Mouse (Mus musculus) WW6 (cell line): ENCODE data around the gene Clstn1.
"Not testable (repeated sequence)": the region's sequence is repeated elsewhere in the genome, so short reads cannot be mapped to it uniquely, and the experiment has no call there.

Experiments
- DNase-seq: peaks from one replicate; pipeline ENCODE4 v3.0.0-alpha.2; 2013; ENCODE audit warnings: low read depth, low spot score

Gene Clstn1

DNA sequence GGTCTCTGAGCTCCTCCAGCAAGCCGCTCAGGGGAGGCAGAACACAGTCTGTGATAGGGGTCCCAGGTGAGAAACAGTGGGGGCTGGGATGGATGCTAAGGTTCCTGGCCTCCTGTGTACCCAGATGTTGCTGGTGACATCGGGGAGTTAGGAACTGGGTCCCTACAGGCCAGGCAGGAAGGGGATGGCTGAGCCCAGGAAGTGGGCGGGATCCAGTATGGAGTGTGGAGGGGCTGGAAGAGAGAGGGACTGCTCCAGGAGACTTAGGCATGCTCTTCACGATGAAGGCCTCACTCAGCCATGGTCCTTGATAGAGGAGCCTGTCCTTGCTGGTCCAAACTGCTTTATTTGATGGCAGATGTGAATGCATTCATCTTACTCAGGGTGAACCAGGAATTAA is 13.9 kb downstream of the Clstn1 start:
- no peak for DNase-seq

DNA sequence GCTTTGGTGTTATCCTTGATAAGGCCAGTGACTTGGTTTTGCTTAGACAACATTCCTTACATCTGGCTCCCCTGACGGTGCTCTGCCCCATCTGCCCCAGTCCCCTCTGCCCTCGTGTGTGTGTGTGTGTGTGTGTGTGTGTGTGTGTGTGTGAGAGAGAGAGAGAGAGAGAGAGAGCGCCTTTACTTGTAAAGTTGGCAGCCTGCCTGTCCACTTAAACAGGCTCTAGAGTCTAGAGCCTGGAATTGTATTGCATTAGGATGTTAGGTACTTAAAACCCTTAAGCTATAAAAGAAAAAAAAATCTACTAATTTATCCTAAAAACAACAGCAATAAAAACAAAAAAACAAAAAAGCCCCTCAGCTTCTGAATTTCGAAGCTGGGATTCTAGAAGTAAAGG is 15.2 kb downstream of the Clstn1 start:
- DNase-seq, result no peak

DNA sequence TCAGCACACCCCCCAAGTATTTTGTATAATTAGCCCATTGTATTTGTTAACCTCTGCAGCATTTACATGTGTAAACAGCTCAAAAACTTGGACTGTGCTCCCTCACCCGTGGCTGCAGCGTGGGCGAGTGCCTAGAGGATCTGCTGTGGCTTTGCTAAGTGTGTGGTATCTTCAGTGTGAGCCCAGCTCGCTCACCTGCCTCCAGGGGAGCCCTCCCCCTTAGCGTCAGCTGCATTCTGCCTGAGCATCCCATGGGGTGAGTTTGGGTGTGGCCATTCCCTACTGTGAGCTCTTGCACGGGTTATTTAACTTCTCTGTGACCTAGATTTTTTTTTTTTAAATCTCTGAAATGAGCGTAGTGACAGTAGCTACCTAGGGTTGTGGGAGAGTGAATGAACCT is 16.0 kb downstream of the Clstn1 start:
- DNase-seq, result no peak

DNA sequence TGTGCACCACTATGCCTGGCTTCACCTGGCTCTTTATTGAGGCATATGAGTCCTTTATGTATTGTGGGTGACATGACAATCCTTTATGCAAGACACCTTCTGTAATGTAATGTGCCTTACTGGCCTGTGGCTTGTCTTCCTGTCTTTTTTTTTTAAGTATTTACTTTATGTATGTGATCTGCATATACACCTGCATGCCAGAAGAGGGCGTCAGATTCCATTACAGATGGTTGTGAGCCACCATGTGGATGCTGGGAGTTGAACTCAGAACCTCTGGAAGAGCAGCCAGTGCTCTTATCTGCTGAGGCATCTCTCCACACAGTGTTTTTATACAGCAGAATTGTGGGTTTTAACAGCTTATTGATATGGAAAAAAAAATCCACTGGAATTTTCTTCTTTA is 17.6 kb downstream of the Clstn1 start:
- no peak for DNase-seq

DNA sequence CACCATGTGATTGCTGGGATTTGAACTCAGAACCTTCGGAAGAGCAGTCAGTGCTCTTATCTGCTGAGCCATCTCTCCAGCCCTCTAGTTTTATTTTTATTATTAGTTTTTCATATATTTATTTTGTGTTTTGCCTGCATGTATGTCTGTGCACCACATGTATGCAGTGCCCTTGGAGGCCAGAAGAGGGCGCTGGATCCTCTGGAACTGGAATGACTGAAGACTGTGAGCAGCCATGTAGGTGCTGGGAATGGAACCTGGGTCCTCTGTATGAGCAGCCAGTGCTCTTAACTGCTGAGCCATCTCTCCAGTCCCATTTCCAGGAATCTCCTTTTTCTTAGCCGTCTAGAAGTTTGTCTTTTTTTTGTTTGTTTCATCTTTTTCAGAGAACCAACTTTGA is 18.2 kb downstream of the Clstn1 start:
- no peak for DNase-seq

DNA sequence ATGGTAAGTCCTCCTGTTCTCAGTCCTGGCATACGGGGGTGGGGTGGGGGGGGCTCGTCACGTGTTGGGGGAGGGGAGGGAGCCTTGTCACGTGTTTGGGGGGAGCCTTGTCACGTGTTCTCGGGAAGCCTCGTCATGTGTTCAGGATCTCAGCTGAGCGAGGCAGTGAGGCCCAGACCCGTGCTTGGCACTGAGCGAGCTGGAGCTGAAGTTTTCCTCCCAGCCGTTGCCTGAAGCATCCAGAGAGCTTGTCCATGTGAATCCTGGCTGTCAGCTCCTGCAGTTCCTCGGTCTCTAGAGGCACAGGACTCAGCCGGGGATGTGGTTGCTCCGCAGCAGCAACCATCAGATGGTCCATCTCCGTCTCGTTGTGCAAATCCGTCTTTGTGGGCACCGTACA is 19.8 kb downstream of the Clstn1 start:
- no peak for DNase-seq

DNA sequence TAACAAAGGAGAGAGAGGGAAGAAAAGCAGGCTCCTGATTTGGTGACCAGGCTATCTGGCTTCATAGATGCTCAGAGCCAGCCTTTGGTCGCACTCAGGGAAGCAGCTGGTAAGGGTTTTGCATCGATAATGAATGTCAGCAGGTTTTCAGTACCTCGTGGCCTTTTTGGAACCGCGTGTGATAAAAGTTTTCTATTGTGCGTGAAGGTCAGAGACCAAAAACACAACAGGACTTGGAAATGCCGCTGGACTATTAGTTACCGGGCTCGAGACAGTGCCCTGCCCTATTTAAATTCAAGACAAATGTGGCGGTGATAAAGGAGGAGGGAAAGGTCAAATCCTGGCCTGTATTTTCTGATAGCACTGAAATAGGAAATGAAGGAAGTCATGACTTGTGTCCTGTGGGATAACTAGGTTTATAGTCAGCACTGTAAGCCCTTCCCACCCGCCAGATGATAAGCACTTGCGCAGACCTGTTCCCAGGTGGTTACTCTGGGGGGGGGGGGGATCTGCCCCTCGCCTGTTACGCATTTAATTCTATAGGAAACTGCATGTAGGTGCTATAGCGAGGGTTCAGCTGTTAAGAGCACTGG is 20.6 kb downstream of the Clstn1 start:
- DNase-seq, result no peak

DNA sequence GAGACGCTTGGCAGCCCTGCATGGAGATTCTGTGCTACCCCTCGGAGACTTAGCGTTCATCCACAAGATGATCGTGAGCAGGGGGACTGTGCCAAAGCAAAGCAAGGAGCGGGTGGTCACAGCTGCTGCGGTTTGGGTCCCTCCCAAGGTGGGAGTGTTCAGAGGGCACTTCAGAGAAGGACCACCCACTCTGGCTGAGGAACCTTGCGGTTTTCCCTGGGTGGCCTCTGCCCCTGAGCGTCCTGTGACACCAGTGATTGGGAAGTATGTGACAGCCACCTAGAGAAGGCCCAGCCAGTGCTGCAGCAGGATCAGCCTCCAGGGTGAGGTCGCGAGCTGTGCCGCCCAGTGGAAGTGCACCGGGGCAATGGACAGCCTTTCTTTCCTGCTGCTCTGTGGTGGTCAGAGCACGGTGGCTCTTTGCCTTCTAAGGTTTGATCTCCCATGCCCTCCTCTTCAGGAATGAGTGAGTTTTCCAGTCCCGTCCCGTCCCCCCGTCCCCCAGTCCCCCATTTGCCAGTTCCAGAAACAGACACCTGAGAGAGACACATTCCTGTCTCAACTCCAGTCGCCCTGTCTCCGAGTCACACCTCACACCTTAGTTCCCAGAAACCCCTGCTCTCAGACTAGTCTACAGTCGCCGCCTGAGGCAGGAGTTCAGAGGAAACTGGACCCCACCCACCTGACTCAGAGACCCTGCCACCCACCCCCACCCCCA is 21.5 kb downstream of the Clstn1 start:
- DNase-seq, result no peak

DNA sequence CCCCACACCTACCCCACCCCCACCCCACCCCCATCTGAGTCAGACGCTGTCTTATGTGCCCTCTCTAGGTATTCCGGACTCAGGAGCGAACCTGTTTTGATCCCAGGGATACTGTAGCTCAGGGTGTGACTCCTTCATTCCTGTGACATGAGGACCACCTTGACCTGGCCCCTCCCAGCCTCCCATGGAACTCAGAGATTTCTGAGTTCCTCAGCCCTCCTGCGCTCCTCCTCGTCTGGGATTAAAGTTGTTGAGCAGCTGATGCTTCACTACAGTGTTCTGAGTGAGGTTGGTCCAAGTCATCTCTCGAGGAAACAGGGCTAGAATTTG is 22.0 kb downstream of the Clstn1 start:
- DNase-seq, result no peak

DNA sequence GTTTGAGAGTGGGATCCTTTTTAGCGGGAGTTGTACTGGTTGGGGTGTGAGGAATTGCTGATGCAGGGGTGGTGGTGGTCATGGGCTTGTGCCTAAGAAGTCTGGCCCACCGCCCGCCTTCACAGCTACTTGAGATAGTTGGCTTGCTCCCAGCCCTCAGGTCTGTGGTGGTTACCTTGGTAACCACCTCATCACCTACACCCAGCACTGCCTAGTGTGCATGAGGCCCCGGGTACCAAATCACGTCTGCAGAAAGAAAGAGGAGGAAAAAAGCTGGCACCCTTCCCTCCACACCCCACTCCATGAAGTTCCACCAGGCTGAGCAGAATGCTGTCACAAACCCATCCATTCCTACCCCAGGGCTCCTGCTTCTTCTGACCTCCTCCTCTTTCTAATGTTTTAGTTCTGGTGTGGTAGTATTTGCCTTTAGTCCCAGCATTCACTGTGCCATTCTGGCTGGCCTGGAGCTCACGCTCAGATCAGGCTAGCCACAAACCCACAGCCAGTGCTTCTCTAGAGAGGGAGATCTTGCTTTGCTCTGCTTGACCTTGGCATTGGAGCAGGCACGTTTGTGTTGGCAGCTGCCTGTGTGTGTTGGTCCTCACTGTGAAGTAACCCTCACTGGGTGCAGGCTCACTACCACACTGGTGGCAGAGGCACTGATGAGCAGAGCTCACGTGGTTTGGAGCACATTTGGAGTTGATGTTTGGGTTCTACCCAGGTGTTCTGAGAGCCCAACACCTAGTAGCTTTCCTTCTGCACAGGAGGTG is 23.2 kb downstream of the Clstn1 start:
- DNase-seq, result no peak

DNA sequence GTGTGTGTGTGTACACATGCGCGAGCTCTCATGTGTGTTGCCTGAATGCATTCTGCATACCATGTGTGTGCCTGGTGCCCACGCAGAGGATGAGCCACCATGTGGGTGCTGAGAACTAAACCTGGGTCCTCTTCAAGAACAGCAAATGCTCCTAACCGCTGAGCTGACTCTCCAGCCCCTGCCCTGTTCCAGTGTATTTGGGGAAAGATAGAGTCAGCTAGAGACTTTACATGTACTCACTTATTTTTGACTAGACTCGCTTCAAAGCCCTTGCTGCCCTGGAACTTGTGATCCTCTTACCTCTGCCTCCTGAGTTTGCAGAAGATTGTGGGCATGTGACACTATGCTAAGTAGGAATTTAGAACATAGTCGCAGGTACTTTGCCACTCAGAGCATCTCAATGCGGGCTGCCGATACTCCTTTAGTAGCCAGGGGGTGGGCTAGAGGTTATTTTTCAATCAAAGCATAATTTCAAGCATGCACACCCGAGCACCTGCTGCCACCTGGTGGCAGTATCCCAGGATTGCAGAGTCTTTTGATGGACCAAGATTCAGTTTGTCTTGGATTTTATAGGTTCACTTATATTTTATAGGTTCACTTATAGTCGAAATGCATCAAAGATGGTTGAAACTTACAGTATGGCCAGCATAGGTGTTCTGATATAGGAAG is 25.2 kb downstream of the Clstn1 start:
- DNase-seq, result no peak

DNA sequence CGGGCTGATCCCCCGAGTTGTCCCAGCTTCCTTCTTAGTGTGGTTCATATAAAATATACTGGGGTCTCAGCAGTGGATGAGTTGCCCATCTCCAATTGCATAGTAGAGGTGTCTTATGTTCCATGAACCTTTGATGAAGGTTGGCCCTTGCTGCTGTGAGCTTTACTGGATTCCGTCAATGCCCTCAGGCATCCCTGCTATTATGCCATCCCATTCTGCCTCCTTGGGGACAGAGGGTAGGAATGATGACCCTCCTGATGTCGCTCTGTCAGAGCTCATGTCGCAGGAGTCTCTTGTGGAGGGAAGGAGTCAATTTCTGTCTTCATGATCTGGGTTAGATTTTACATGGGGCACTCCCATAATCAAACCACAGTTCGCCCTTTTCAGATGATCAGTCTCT is 27.2 kb downstream of the Clstn1 start:
- DNase-seq, result not testable (repeated sequence)

DNA sequence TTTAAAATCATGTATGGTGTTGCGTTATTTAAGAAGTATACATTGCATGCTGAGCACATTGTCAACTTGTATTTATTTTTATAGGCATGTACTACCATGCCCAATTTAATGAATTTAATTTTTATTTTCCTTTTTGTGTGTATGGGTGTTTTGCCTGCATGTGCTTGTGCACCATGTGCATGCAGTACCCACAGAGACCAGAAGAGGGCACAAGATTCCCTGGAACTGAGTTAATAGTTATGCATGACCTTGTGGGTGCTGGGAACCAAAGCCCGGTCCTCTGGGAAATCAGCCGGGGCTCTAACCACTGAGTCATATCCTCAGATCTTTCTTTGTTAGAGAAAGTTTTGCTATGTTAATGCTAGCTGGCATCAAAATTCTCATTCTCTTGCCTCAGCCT is 28.6 kb downstream of the Clstn1 start:
- DNase-seq, result no peak

DNA sequence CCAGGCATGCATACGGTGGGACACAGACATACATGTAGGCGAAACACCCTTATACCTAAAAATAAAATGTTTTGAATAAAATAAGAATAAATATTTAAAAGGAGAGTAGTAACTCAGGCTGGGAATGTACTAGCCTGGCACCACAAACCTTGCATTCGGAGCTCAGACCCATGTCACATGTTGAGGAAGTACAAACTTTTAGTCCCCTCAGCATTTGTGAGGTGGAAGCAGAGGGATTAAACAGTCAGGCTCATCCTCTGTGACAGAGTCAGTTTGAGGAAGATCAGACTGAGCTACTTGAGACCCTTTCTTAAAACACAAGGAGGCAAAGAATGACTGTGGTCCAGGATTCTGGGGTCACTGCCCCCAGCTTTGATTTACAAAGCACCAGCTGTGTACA is 30.7 kb downstream of the Clstn1 start:
- DNase-seq, result not testable (repeated sequence)

DNA sequence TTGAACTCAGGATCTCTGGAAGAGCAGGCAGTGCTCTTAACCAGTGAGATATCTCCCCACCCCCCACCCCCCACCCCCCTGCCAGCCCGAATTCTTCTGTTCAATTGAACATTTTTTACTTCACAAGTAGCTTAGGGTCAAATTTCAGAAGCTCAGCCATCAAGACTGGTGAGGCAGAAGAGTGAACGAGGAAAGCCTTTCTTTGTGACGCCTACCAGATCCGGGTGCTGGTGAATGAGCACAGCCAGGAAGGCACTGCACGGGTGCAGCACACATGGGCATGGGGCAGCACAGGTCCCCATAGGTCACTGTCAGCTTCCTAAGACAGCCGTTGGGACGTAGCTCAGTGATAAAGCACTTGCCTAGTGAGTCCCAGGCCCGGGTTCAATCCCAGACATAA is 33.7 kb downstream of the Clstn1 start:
- DNase-seq, result no peak

DNA sequence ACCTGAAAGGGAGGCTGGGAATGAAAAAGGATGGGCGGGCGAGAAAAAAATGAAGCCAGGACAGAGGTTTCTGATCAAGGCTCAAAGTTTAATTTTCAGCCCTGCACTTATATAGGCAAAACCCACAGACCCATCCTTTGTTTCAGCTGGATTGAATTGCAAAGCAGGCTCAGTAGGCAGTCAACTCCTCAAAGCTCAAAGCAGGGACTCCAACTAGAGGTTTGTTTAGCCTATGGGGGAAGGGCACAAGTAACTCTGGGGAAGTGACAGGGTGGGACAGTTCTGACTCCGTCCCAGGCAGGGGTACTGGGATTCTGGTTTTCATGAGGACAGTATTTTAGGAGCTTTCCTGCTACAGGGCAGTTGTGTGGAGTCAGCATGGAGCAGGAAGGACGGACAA is 35.0 kb downstream of the Clstn1 start:
- DNase-seq, result no peak

DNA sequence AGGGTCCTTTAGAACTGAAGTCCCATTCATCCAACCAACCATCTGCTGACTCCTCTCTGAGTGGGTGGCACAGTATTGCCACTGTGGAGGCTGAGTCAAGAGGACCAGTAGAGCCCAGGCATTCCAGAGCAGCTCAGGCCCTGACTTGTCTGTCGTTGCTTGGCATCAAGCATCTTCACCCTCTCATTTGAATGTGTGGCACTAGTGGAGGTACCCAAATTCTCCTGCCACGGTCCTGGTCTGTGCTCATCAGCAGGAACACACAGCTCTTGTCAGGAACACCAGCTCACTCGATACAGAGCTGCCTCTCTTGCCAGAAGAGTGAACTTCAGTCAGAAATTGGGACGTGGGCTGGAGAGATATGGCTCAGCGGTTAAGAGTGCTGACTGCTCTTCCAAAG is 37.4 kb downstream of the Clstn1 start:
- no peak for DNase-seq

DNA sequence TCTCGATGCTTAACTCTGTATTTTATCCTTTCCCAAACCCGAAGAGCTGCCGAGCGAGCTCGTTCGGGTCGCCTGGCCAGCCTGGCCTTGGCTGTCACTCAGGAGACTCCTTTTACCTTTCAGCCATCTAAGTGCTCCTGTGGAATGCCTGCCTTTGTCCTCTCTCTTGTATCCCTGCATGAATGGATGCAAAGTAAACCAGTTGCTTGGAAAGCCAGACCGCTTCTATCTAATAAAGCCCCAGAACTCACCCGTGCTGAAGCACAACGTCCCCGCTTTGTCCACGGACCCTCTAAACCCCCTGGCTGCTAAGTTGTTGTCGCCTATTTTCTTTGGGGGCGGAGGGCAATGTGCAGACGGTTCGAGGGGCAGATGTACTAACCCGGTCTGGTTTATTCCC is 40.5 kb downstream of the Clstn1 start:
- DNase-seq, result no peak

DNA sequence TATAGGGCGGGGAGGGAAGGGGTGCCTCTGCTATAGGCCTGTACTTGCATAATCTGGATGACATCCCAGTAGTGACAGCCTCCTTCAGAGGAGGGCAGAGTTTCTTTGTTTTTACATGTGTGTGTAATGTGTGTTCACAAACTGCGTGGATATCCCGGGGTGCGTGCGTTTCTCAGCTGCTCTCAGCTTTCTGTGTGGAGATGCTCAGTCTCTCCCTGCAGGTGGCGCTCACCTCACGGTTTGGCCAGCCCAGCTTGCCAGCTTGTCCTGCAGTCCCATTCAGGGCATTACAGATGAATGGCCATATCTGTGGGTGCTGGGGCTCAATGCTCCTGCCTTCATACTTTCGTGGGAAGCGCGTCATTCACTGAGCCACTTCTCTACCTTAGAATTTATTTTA is 42.1 kb downstream of the Clstn1 start:
- no peak for DNase-seq

DNA sequence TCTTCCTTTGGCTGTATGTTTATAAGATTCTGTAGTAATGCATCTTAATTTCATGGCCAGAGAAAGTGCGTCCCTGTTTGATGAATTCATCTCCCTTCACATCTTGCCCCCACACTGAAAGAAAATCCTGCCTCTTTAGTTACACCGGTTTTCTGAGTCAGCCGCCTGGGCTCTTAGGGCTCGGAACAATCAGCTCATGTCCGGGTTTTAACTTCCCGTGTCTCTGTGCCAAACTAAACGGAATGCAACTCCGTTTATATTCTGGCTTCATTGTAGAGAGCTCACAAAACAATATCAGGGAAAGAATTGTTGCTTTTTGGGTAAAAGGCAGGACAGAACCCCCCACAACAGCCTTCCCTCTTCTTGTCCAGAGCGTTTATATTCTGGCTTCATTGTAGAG is 42.5 kb downstream of the Clstn1 start:
- DNase-seq, result no peak

DNA sequence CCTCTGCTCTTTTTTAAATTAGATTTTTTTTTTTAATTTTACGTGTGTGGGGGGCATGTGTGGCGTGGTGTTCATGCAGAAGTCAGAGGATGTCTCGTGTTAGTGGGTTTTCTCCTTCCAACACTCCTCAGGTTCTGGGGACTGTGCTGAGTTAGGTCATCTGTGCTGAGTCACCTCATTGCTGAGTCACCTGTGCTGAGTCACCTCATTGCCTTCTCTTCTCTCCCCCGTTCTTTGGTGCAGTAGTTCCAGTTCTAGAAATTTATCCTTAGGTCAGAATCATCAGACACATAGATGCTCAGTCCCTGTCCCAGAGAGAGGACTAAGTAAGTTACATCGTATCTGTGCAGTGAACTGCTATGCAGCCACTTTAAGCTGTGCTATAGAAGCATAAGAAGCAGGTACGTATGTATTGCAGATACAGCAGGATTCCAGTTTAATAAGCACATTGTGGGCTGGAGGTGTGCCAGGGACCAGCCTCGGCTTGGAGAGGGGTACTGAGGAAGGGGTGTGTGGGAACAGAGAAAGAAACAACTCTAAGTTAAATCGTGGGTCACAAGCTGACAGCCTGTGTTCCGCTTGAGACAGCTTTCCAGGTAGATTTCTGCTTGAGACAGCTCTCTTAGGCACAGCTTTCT is 46.5 kb downstream of the Clstn1 start:
- no peak for DNase-seq

DNA sequence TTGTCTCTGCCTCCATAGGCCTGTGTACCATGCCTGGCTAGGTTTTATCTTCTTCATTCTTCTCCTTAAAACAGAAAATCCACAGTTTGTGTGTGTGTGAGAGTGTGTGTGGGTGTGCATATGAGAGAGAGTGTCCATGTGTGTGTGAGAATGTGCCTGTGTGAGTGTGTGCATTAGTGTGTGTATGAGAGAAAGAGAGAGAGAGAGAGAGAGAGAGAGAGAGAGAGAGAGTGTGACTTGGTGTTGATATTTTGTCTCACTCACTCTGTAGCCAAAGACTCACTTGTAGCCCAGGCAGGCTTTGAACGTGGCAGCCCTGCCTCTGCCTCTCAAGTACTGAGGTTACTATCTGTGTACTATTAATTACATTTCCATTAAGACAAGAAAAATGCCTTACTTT is 47.9 kb downstream of the Clstn1 start:
- DNase-seq, result no peak
